Mouse (Mus musculus) activated CD4-positive, CD25-positive, alpha-beta regulatory T cell, adult 4 months (primary cell): ENCODE results near the gene Scn2b. TPM values are rescaled to one million over a fixed set of nuclear protein-coding genes. Genes with fewer than 3 reads are reported as not detected.

Experiments used
- ATAC-seq: one replicate; pipeline ENCODE4 v1.8.0; 2017
- polyA plus RNA-seq, 2 experiments: library from polyadenylated mRNA; unstranded; fragments of 100-300 nt; shearing (Covaris generic); gene quantifications; one replicate each; pipeline ENCODE4 v1.2.1; 2017

Gene Scn2b
- polyA plus RNA-seq, 2 experiments from 2014 or later, result 0.19 to 0.42 TPM

- ATAC-seq, result no peak
Observed at GRCm38 (mm10) chr9:45173475-45173874, 55.9 kb downstream of the Scn2b start.

- no peak for ATAC-seq
Observed at GRCm38 (mm10) chr9:45179282-45179681, 61.7 kb downstream of the Scn2b start.

Other genes starting within 250 kb of the Scn2b start
- gene Kmt2a, start 236.5 kb upstream of the Scn2b start, polyA plus RNA-seq, result 10 to 100 TPM; 28.7 to 31.1 TPM
- 100 to 1,000 TPM; 538 to 670 TPM for gene Atp5l, start 197.0 kb upstream of the Scn2b start, polyA plus RNA-seq
- gene Ube4a, start 152.2 kb upstream of the Scn2b start, polyA plus RNA-seq, result 10 to 100 TPM; 34.0 to 38.4 TPM
- 1,000 to 10,000 TPM; 1,430 to 1,870 TPM for gene Cd3g, start 137.4 kb upstream of the Scn2b start, polyA plus RNA-seq
- gene Cd3d, start 136.0 kb upstream of the Scn2b start, polyA plus RNA-seq, result 1,000 to 10,000 TPM in 1 of 2 experiments, 100 to 1,000 TPM in 1; 682 to 1,081 TPM
- 1,000 to 10,000 TPM in 1 of 2 experiments, 100 to 1,000 TPM in 1; 791 to 1,491 TPM for gene Cd3e, start 108.2 kb upstream of the Scn2b start, polyA plus RNA-seq
- gene Mpzl2, start 78.0 kb upstream of the Scn2b start, polyA plus RNA-seq, result not detected
- 10 to 100 TPM; 10.2 to 11.9 TPM for gene Mpzl3, start 62.6 kb upstream of the Scn2b start, polyA plus RNA-seq
- 10 to 100 TPM in 1 of 2 experiments, 1 to 10 TPM in 1; 8.3 to 19.6 TPM for gene Jaml, start 38.6 kb upstream of the Scn2b start, polyA plus RNA-seq
- gene Scn4b, start 20.6 kb downstream of the Scn2b start, polyA plus RNA-seq, result not detected
- 1 to 10 TPM; 2.2 to 2.8 TPM for gene BC049352, start 64.2 kb downstream of the Scn2b start, polyA plus RNA-seq
- gene Tmprss4, start 86.3 kb downstream of the Scn2b start, polyA plus RNA-seq, result not detected
- 10 to 100 TPM; 44.4 to 57.1 TPM for gene Il10ra, start 151.4 kb downstream of the Scn2b start, polyA plus RNA-seq
- 1 to 10 TPM; 8.2 to 9.2 TPM for gene Tmprss13, start 201.3 kb downstream of the Scn2b start, polyA plus RNA-seq